Mouse (Mus musculus): ENCODE data around the gene Gm49416. TPM values are rescaled to one million over a fixed set of nuclear protein-coding genes. Genes with fewer than 3 reads are reported as not detected.

Gm49416 gene
- total RNA-seq, 2 experiments from 2014 or later, result 1.1 TPM; not detected in 1

Small RNAs within 50 kb of the gene (microRNA-seq; reads per million reads assigned to microRNA genes)
- 0 reads per million in 2 experiments for gene Mir5136

Other genes with a start within 250 kb of the Gm49416 start
- gene Chrm1, start 225.1 kb upstream of the Gm49416 start, total RNA-seq (2021), result 100 to 1,000 TPM; 162 to 166 TPM
- 100 to 1,000 TPM; 188 to 200 TPM for gene Slc3a2, start 165.6 kb upstream of the Gm49416 start, total RNA-seq (2021)
- gene Wdr74, start 153.1 kb upstream of the Gm49416 start, total RNA-seq (2021), result 10 to 100 TPM; 39.9 to 47.9 TPM
- 1 to 10 TPM; 1.8 to 2.0 TPM for gene 1700092M07Rik, start 148.2 kb upstream of the Gm49416 start, total RNA-seq (2021)
- gene Stx5a, start 147.5 kb upstream of the Gm49416 start, total RNA-seq (2021), result 10 to 100 TPM; 64.5 to 71.4 TPM
- gene Nxf1, start 131.9 kb upstream of the Gm49416 start, total RNA-seq (2021), result 10 to 100 TPM; 79.3 to 91.9 TPM
- gene Tmem223, start 117.9 kb upstream of the Gm49416 start, total RNA-seq (2021), result 100 to 1,000 TPM; 101 to 108 TPM
- 10 to 100 TPM; 10.1 to 12.0 TPM for gene Tmem179b, start 114.5 kb upstream of the Gm49416 start, total RNA-seq (2021)
- gene Taf6l, start 102.5 kb upstream of the Gm49416 start, total RNA-seq (2021), result 10 to 100 TPM; 14.1 to 15.0 TPM
- 100 to 1,000 TPM; 119 TPM for gene Polr2g, start 90.3 kb upstream of the Gm49416 start, total RNA-seq (2021)
- 1 to 10 TPM; 4.3 TPM for gene Zbtb3, start 86.4 kb upstream of the Gm49416 start, total RNA-seq (2021)
- gene Ttc9c, start 69.6 kb upstream of the Gm49416 start, total RNA-seq (2021), result 10 to 100 TPM; 29.8 to 32.1 TPM
- 100 to 1,000 TPM in 1 of 2 experiments, 10 to 100 TPM in 1; 99.4 to 103 TPM for gene Hnrnpul2, start 68.9 kb upstream of the Gm49416 start, total RNA-seq (2021)
- 1 to 10 TPM in 1 of 2 experiments, not detected in 1; 4.4 TPM for gene AC129217.1, start 59.2 kb upstream of the Gm49416 start, total RNA-seq (2021)
- gene Bscl2, start 51.5 kb upstream of the Gm49416 start, total RNA-seq (2021), result 100 to 1,000 TPM in 1 of 2 experiments, 10 to 100 TPM in 1; 96.2 to 107 TPM
- gene Gng3, start 49.7 kb upstream of the Gm49416 start, total RNA-seq (2021), result 100 to 1,000 TPM; 220 to 243 TPM
- gene Lrrn4cl, start 38.2 kb upstream of the Gm49416 start, total RNA-seq (2021), result under 1 TPM; 0.30 to 0.55 TPM
- gene Ubxn1, start 17.4 kb upstream of the Gm49416 start, total RNA-seq (2021), result 100 to 1,000 TPM in 1 of 2 experiments, 10 to 100 TPM in 1; 95.4 to 101 TPM
- 10 to 100 TPM; 35.2 to 35.6 TPM for gene Uqcc3, start 8.0 kb upstream of the Gm49416 start, total RNA-seq (2021)
- 1 to 10 TPM; 5.4 to 7.0 TPM for gene Lbhd1, start 5.2 kb upstream of the Gm49416 start, total RNA-seq (2021)
- gene Gm49403, start 5.0 kb upstream of the Gm49416 start, total RNA-seq (2021), result not detected
- gene 1810009A15Rik, start 73 bp upstream of the Gm49416 start, total RNA-seq (2021), result 10 to 100 TPM; 24.4 to 26.1 TPM
- gene Ints5, start 4.1 kb downstream of the Gm49416 start, total RNA-seq (2021), result 10 to 100 TPM; 22.0 to 25.4 TPM
- 100 to 1,000 TPM; 111 to 114 TPM for gene Ganab, start 9.1 kb downstream of the Gm49416 start, total RNA-seq (2021)
- gene B3gat3, start 31.4 kb downstream of the Gm49416 start, total RNA-seq (2021), result 100 to 1,000 TPM; 144 to 149 TPM
- gene Rom1, start 40.4 kb downstream of the Gm49416 start, total RNA-seq (2021), result 1 to 10 TPM; 3.2 to 4.0 TPM
- gene Eml3, start 40.6 kb downstream of the Gm49416 start, total RNA-seq (2021), result 10 to 100 TPM; 11.3 to 11.7 TPM
- 10 to 100 TPM; 52.4 to 56.6 TPM for gene Mta2, start 52.9 kb downstream of the Gm49416 start, total RNA-seq (2021)
- 10 to 100 TPM; 15.0 to 17.3 TPM for gene Tut1, start 64.9 kb downstream of the Gm49416 start, total RNA-seq (2021)
- gene Eef1g, start 78.1 kb downstream of the Gm49416 start, total RNA-seq (2021), result 100 to 1,000 TPM; 198 to 230 TPM
- 10 to 100 TPM; 20.7 to 22.5 TPM for gene Ahnak, start 100.4 kb downstream of the Gm49416 start, total RNA-seq (2021)
- gene Scgb1a1, start 199.0 kb downstream of the Gm49416 start, total RNA-seq (2021), result not detected
- gene Asrgl1, start 246.7 kb downstream of the Gm49416 start, total RNA-seq (2021), result 100 to 1,000 TPM; 134 to 142 TPM

Measured in layer of hippocampus, postnatal 14 days (tissue).